ENCODE assay signal across 19 mouse cellular contexts in the genomic region with DNA sequence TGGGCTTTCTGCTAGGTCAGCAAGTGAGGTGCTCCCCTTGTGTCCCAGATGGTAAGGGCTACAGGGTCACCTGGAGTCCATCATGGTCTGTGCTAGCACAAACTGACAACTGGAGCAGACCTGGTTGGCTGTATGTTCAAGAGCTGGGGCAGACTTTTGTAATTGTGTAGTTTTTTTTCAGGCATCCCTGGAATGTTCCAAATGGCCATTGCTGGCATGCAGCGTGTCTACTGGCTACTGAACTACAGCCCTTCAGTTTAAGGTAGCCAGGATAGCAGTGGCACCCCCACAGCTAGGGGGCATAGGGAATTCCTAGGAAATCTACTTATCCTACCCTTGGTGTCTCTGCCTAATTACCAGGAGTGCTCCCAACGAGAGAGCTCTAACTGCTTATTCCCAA.
DNase-seq lines count a peak whose midpoint lies in the region; ATAC-seq lines count a peak whose summit lies in the region.
"Had no signal": no experiment of that assay in that cellular context is flagged by ENCODE, and none has a peak within 500 bp of the region (broad histone marks: within the 10 kb centered on the region; RNA-seq: fewer than 3 reads in every experiment).

No protein-coding gene starts in this region.

- H3K27me3 ChIP-seq in kidney, embryonic 16.5 days (ENCODE audit: insufficient read depth, low read length): no peaks in the 10 kb centered on the region
- H3K27me3 ChIP-seq: CH12.LX; embryonic facial prominence, embryonic 15.5 days; hindbrain, embryonic 13.5 days had no signal

- no peak overlapping the region for H3K27ac ChIP-seq in kidney, embryonic 16.5 days (ENCODE audit: low read length)
- H3K27ac ChIP-seq: embryonic facial prominence, embryonic 15.5 days; forebrain, embryonic 10.5 days; heart, embryonic 10.5 days; hindbrain, embryonic 13.5 days had no signal

- H3K36me3 ChIP-seq in kidney, embryonic 16.5 days (ENCODE audit: insufficient read depth, low read length): peaks cover 43% of the 10 kb centered on the region

- WGBS in kidney, embryonic 16.5 days: 71% methylated on average over 2 of the region's 2 CpGs

- no peak overlapping the region for H3K9ac ChIP-seq in kidney, embryonic 16.5 days (replicated peaks; ENCODE audit: low read length)
- H3K9ac ChIP-seq: embryonic facial prominence, embryonic 15.5 days; hindbrain, embryonic 13.5 days had no signal

- no peak overlapping the region for H3K4me2 ChIP-seq in kidney, embryonic 16.5 days (replicated peaks; ENCODE audit: low read depth, low read length)
- H3K4me2 ChIP-seq: embryonic facial prominence, embryonic 15.5 days; hindbrain, embryonic 13.5 days had no signal

- no peak for ATAC-seq in kidney, embryonic 16.5 days (ENCODE audit: low FRiP score, low TSS enrichment)

- peak; percentile 57 for DNase-seq in kidney, adult 11 months
- peak; percentile 61 for DNase-seq in kidney, adult 9 months
- DNase-seq in kidney, postnatal 4 days: no peak
- DNase-seq in Muller cell, postnatal 12 days (ENCODE audit: inconsistent ontology term): peak; percentile 49
- peak; percentile 37 for DNase-seq in kidney, postnatal 14 days
- DNase-seq in spleen, postnatal 4 days (ENCODE audit: low spot score in 2 of 2): no peak
- DNase-seq: adrenal gland, adult 2 months; adrenal gland, postnatal 25 days; cerebellum, postnatal 10 days; embryo, embryonic 11 days; heart, adult 18-20 months; heart, postnatal 10 days had no signal

- no peak overlapping the region for H3K4me3 ChIP-seq in kidney, embryonic 16.5 days (ENCODE audit: low read length)
- H3K4me3 ChIP-seq: embryonic facial prominence, embryonic 15.5 days; erythroblast, embryonic 14.5 days; forebrain, embryonic 10.5 days; heart, embryonic 10.5 days; hindbrain, embryonic 13.5 days had no signal

- H3K9me3 ChIP-seq in kidney, embryonic 16.5 days (ENCODE audit: low read length): no peaks in the 10 kb centered on the region
- H3K9me3 ChIP-seq: embryonic facial prominence, embryonic 15.5 days; forebrain, embryonic 10.5 days; heart, embryonic 10.5 days; hindbrain, embryonic 13.5 days had no signal

- H3K4me1 ChIP-seq in kidney, embryonic 16.5 days (ENCODE audit: insufficient read depth, low read length): peaks cover 5% of the 10 kb centered on the region; the same call in 1 of the 2 replicates
- H3K4me1 ChIP-seq: forebrain, embryonic 10.5 days; heart, embryonic 10.5 days had no signal

Comparison
In these comparisons a context has a peak if more than half of its experiments do, and no peak if none do; other contexts are left out.
1. DNase-seq: peak in kidney, adult 11 months (single experiment), kidney, adult 9 months (single experiment), Muller cell, postnatal 12 days (single experiment) and kidney, postnatal 14 days (single experiment); none in kidney, postnatal 4 days (0 of 2) and spleen, postnatal 4 days (0 of 2).